Mouse (Mus musculus) spleen, postnatal 10 days (tissue): ENCODE measurements around the gene Ankrd10.
A peak's percentile ranks its signal among the peaks of the same experiment; 100 is the strongest.
"Not testable (repeated sequence)": the region's sequence is repeated elsewhere in the genome, so short reads cannot be mapped to it uniquely, and the experiment has no call there.

Experiments used
- DNase-seq, 2 experiments: peaks; one replicate each; pipeline ENCODE4 v3.0.0; 2021 to 2022; ENCODE audit warnings: low spot score in 2 of 2

The Ankrd10 gene

DNA sequence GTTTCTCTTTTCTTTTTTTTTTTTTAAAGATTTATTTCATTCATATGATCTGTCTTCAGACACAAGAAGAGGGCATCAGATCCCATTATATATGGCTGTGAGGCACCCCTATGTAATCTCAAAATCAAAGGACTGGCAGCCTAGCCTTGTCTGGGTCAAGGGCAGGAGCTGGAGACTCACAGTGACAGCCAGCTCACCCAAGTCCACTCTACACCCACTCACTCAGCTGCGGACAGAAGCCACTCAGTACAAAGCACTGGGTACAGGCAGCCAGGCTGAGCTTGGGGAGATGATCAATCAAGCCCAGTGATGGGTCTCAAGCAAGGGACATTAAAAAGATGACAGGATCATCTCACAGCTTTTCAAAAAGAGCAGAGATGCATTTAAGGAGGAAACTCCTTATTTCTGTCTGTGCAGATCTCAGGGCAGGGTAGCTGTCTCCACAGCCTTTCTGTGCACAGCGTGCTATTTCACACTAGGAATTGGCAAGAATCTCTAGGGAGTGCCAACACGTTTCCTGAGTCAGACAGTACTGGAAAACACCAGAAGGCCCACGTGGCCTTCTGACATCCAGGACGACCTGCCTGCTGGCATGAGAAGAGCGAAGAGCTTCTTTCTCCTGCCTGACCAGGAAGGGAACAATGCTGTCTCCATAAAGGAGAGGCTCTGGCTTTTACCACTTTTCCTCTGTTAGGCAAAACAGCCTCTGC is 21.3 kb downstream of the Ankrd10 start:
- DNase-seq, result no peak

DNA sequence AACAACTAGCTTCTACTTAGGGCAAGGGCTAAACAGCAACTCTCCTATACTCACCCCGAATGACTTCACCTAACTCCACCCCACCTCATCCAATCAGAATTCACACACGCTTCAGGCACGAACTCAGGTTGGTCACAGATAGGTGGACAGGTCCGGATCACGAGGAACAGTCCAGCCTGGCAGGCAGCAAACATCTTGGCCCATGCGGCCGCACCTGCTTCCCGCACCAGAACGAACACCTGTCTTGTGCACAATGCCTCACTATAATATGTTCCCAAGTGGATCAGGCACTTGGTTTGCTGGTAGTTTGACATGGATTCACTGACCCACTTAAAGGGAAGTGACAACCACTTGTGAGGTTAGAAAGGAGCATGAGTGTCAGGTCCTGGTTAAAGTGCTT is 26.7 kb downstream of the Ankrd10 start:
- no peak for DNase-seq

DNA sequence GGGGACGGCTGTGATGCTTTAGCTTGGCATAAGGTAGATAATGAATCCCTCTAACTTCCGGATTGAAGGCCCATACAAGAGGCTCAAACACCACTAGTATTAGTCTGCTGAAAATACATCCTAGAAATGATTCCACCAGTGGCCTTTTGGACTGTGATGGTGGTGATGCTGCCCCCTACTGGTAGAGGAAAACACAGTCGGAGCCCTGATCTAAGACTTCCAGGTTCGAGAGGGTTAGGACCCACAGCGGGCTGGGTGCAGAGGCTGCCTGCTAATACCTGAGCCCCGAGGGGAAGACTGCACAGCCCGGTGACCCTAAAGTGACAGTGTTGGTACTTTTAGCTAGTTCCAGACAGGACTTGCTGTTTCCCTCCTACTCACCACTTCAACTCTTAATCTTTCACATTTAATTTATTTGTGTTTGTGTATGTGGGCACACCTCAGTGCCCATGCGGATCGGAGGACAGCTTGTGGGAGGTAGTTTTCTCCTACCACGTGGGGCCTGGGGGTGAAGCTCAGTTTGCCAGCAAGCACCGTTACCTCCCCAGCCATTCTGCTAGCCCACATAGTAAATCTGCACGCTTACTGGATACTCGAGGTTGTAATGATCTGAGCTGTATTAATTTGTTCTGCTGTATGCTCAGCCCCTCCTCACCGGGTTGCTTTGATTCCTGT is 33.4 kb downstream of the Ankrd10 start:
- DNase-seq, result peak; percentile 37 to 74

DNA sequence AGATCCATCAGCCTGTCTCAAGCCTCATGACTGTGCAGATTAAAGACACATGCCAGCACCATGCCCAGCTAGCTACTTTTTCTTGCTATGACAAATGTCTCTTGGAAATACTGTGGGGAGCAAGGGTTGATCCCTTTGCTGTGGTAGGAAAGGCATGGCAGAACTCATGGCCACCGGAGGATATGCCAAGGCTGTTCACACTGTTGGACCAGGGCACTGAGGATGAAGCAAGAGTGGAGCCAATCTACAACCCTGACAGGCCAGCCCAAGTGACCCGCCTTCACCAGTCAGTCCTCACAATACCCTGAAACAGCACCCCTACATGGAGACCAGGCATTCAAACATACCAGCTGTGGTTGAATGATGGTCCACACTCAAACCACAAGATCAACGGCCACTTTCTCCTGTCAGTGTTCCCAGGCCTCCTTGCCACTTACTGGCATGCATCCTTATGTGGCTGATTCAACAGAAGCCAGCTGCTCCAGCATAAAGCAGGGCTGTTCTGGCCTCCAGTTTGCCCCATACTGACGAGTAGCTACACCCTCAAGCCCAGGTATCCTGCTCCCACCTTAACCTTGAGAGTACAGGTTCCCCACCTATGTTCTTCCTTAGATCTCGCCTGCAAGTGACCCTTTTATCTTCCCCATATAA is 35.1 kb downstream of the Ankrd10 start:
- no peak for DNase-seq

DNA sequence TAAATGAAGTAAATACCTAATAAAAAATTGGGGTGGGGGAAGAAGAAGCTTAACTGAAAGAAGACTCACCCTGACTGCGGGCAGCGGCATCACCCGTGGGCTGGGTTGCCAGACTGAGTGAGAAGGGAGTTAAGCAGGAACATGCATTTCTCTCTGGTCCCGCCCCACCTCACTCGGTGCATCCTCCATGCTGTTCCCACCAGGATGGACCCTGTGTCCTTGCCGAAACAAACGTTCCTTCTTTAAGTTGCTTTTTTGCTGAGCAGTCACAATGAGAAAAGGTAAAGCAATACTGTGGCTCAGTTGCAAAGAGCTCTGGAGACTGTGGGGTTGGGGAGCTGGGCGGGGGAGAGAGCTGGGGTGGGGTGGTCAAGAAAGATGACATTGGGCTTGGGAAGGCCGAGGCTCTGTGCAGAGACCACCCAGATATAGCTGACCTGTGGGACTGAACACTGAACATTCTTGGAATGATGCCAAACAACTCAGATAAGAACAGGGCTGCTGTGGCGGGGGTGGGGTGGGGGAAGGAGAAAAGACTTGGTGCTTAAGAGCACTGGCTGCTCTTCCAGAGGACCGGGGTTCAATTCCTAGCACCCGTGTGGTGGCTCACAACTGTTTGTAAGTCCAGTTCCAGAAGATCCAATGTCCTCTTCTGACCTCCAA is 42.2 kb downstream of the Ankrd10 start:
- no peak for DNase-seq

DNA sequence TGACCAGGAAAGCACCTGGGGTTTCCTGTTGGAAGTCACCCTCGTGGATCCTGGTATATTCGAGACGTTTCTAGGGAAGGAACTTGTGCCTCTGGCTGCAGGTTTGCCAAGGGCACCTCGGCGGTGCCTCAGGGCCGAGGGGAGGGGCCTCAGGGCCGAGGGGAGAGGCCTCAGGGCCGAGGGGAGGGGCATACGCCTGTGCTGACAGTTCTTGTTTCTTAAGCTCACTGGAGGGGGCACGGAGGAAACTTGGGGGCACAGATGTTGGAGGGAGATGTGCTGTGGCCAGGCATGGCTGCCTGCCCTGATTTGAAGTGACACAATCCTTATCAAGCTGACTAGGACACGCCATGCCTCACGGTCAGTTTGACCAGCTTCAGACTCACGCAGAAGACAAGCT is 43.3 kb downstream of the Ankrd10 start:
- DNase-seq, result peak in 1 of 2 experiments; percentile 22

DNA sequence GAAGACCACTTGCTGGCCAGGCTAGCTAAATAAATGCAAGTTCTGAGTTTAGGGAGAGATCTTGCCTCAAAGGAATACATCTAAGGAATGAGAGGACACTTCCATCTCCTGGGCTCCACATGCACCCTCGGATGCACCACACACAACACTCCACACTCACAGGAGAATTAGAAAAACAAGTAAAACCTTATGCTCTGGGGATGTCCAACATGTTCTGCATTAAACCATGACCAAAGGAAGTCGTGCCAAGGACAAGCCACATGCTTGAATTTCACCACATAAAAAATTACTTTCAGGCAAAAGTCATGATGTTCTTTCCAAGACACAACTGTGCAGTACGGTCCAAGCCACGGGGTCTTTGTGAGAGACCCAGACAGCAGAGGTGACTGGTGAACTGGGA is 43.7 kb downstream of the Ankrd10 start:
- DNase-seq, result no peak

DNA sequence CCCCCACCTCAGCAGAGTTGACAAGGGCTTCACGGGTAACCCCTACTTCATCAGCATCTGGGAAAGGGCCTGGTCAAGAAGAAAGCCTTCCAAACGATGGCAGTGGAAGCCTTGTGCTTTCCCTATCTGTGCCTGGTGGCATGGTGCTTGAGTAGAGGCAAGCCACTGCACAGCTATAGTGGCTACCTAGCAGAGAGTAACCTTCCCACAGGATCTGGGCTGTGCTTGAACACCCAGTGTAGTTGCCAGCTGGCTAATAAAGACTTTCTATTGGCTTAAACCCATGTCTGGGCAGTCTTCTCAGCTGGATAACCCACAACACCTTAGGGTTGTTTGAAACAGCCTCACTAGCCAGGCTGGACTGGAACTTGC is 49.2 kb downstream of the Ankrd10 start:
- DNase-seq, result no peak

DNA sequence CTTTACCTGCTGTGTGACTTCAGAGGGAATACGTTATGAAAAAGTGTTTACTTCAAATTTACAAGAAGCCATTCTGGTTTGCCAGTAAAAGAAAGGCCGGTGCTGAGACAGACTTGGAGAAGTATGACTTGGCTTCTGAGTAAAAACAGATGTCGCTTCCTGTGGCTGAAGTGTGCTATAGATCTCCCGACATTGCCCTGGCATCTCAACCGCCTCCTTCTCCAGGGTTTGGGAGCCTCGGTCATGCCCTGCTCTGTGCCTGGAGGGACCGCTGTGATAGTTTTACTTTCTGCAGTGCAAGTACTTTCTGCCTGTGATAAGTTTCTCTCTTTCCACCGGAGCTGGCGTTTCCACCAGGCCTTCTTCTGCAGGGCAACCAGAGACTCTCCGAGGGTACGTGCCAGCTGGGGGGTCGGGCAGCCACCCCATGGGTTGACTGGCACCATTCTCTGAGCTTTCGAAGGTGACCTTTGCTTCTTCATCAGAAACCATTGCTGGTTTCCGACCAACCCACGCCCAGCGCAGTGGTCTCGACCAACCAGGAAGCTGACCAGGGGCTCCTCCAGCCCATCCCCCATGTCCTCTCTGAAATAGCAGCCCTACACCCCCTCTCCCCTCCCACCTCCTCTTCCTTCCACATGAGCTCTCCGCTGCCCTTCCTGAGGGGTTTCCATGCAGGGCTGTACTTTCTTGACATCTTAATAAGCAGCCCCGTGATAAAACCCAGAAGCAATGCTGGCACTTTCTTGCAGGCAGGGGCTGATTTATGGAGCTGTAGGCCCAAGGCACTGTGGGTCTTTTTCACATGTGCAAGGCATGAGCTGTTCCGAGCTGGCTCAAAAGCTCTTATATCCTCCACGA is 49.8 kb downstream of the Ankrd10 start:
- DNase-seq, result no peak

DNA sequence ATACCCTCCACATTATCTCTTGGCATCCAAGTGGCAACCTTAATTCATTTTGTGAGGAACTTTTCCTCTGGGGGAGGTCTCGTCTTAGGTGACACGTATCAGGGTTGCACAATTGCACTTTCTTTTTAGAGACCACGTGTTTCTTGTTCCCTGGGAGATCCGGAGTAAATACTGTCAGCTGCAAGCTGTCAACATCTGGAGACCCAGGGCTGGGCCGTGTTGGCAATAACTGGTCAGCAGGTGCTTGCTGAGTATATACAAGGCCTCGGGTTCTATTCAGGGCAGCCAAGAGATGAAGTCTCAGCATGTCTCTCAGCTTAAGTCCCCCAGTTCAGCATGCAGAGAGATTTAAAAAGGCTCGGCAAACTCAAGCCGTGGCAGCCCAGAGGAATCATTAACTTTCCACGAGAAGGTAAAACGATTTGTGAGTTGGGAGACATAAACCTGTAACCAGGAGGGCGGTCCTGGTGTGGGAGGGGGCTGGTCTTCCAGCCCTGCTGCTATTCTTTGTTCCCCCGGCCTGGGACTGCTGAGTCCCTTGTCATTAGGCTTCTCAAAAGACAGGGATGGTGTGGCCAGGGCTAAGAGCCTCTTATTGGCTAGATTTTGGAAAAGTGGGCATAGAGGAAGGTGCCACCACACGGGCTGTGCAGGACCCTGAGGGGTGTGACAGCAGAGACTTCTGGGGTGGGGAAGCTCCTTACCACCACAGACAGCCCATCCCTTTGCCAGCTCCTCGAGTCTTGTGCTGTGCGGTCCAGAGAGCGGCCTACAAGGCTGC is 59.8 kb downstream of the Ankrd10 start:
- no peak for DNase-seq

DNA sequence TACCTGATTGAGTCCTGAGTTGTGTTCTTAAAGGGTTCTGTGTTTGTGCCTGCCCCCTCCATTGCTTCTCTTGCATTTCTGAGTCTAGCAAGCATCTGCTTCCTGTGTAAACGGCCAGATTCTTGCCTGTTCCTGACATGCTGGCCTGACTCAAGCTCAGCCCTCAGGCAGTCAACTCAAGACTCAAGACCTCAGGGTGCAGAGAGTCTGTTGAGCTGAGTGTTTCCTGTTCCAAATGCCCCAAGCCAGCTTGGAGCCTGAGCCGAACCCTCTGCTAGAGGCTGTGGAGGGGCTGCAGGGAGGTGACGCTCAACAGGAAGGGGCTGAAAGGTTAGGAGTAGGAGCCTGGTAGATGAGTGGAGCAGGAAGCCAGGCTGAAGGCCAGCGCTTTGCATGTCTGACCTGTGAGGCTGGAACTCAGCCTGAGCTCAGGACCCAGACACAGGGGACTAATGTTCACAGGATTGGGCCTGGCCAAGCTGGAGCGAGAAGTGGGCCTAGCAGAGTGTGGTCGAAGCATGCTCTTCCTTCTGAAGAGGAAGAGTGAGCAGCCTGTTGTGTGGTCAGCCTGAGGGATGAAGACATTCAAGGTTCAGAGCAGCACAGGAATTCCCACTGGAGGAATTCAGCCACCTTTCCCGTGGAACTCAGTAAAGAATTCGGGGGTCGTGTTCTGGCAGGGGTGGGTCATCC is 60.5 kb downstream of the Ankrd10 start:
- DNase-seq, result no peak

DNA sequence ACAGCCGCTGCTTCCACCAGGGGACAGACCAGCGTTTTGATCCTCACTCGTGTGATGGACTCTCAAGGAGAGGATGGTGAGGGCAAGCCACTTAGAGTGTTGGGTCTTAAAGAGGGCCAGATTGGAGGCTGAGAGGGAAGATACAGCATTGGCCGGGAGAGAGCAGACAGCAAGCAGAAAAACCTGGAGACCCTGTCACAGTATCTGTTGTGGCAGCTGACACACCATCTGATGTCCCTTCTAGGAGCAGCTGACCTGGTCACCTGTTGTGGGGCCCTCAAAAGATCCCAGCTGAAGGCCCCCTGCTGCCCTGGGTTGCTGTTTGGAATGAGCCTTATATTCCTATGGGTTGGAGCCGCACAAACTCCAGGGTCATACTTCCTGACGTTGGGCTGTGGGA is 63.1 kb downstream of the Ankrd10 start:
- no peak for DNase-seq

DNA sequence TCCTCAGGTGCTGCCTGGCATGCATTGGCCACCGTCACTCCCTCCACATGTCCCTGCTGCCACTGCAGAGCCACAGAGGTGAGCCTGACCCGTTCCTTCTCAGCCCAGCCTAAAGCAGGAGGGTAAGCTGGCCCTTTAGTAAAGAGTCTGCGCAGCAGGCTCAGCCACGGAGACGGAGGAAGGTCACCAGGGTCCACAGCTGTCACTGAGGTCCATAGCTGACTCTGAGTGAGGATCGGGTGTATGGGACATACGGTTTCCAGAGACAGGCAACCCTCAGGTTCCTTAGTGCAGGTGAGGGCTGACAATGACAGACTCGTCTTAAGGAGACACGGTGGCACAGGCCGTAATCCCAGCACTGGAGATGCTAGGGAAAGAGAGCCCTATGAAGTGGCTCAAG is 63.6 kb downstream of the Ankrd10 start:
- DNase-seq, result no peak

DNA sequence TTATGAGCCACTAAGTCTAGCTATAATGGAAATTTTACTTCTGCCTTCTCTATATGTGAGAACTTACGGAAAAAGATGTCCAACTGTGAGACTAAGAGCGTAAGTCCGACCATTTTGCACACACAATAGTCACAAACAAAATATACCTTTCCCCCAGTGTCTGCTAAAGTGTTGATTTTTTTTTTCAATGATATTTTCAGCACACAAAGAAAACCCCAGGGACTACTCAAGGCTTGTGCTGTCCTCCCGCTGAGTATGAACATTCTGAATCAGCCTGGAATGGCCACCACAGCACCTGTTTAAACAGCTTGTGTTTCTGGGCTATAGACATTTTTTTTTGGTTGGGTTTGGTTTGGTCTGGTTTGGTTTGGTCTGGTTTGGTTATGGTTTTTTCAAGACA is 64.8 kb downstream of the Ankrd10 start:
- DNase-seq, result no peak

DNA sequence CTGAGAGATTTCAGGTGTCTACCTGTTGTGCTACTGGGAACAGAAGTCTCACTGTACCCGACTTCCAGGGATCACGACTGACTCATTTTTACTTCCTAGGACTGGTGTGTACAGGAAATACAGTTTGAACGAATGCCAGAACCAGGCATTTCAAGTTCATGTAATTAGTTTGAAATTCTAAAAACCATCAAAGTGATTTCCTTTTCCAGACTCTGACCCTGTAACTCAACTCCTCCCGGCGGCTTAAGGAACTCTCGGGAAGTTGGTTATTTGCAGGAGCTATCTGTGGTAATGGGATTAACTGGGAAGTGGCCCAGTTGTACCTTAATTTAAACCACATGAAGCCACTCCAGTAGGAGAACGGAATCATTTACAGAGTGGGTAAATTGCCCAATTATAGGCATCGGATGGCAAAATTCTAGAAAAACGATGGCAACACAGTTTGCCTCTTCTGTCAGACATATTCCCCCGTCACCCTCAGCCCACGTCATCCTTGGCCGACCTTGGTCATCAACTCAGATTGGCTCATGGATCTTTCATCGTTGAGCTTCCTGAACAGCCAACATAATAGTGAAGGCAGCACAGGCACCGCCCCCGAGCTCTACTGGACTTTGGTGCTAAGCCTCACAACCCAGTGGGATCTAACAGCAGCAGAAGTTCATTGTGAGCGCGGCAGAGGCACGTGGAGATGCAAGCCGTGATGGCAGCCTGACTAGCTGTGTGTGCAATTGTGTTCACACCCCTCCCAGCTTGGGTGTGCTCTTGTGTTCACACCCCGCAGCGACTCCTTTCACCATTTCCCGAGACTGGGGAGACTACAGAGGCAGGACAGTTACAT is 66.1 kb downstream of the Ankrd10 start:
- no peak for DNase-seq

DNA sequence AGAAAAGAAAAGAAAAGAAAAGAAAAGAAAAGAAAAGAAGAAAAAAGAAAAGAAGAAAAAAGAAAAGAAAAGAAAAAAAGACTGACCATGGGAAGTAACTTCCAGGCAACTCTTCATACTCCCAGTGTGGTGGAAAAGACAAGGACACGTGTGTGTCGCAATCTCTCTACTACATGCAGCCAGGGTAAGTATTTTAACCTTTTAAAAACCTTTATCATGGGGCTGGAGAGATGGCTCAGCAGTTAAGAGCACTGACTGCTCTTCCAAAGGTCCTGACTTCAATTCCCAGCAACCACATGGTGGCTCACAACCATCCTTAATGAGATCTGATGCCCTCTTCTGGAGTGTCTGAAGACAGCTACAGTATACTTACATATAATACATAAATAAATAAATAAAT is 67.4 kb downstream of the Ankrd10 start:
- not testable (repeated sequence) for DNase-seq

DNA sequence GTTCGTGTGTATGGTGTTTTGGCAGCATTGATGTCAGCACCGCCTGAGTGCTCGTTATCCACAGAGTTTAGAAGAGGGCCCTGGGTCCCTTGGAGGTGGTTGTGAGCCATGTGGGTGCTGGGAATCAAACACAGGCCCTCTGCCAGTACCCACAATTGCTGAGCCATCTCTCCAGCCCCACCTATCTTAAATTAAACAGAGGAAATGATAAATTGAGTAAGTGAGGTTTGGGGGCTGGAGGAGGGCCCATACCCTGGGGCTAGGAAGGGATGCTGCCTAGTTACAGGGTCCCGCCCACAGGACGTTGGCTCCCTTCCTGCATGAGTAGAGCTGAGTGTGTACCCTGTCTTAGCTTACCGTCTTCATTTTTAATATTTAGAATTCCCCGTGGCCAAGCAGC is 70.8 kb downstream of the Ankrd10 start:
- no peak for DNase-seq

DNA sequence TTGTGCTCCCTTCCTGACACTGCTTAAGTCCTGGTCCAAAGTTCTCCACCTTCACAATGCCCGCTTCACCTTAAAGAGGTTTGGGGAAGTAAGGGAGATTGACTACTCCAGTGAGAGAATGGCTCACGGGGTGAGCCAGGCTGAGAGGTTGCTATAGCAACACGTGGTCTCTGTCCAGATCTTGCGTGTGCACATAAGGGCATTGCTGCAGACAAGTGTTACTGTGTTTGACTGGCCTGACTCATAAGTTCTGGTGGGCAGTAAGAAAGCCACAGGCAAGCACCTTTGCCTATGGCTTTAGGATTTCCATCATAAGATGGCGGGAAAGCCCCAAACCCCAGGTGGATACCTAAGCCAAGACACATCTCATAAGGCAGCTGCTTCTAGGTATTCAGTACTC is 71.3 kb downstream of the Ankrd10 start:
- no peak for DNase-seq
